Mouse (Mus musculus): Measurements from ENCODE around the gene Eme1. TPM values are rescaled to one million over a fixed set of nuclear protein-coding genes. Genes with fewer than 3 reads are reported as not detected.

Gene Eme1
- polyA plus RNA-seq, 1 experiment from 2014 or later = 33.9 TPM

- no peak overlapping the region for H3K4me3 ChIP-seq (ENCODE audit: low read depth, low read length)
- H3K9ac ChIP-seq (ENCODE audit: low read depth, low read length) = no peak overlapping the region
- H3K4me1 ChIP-seq (replicated peaks; ENCODE audit: control insufficient read depth, insufficient read depth, low read length) = peaks cover 7% of the 10 kb centered on the region; the same call in 1 of the 2 replicates
- no peaks in the 10 kb centered on the region for H3K27me3 ChIP-seq (ENCODE audit: control insufficient read depth, insufficient read depth, low read length)
- H3K27ac ChIP-seq (ENCODE audit: low read depth, low read length) = no peak overlapping the region
- no peaks in the 10 kb centered on the region for H3K9me3 ChIP-seq (ENCODE audit: control insufficient read depth, low read length)
- H3K36me3 ChIP-seq (ENCODE audit: control insufficient read depth, insufficient read depth, low read length) = peaks cover 16% of the 10 kb centered on the region
- DNase-seq (ENCODE audit: low spot score) (no peak), ATAC-seq (ENCODE audit: low FRiP score) (no peak)
- no peak overlapping the region for H3K4me2 ChIP-seq (replicated peaks; ENCODE audit: low read depth, low read length)
- 94% methylated on average over 5 of the region's 5 CpGs for WGBS
Measured at GRCm38 (mm10) chr11:94631969-94632368, 21.8 kb downstream of the Eme1 start.

GRCm38 (mm10) chr11:94630199-94631011 is 23.4 kb downstream of the Eme1 start:
- H3K4me2 ChIP-seq (replicated peaks; ENCODE audit: low read depth, low read length) = peak overlapping the region; percentile 89
- peak overlapping the region; percentile 71 for H3K9ac ChIP-seq (ENCODE audit: low read depth, low read length)
- peaks cover 13% of the 10 kb centered on the region for H3K36me3 ChIP-seq (ENCODE audit: control insufficient read depth, insufficient read depth, low read length)
- ATAC-seq (ENCODE audit: low FRiP score) (peak; percentile 14; the same call in 1 of the 2 replicates), DNase-seq (ENCODE audit: low spot score) (no peak)
- H3K27ac ChIP-seq (ENCODE audit: low read depth, low read length) = 0 out of 2 replicates have a peak overlapping the region, but pooled peaks have one; percentile 17
- no peaks in the 10 kb centered on the region for H3K27me3 ChIP-seq (ENCODE audit: control insufficient read depth, insufficient read depth, low read length)
- no peaks in the 10 kb centered on the region for H3K9me3 ChIP-seq (ENCODE audit: control insufficient read depth, low read length)
- H3K4me3 ChIP-seq (ENCODE audit: low read depth, low read length) = peak overlapping the region; percentile 99
- H3K4me1 ChIP-seq (replicated peaks; ENCODE audit: control insufficient read depth, insufficient read depth, low read length) = peaks cover 7% of the 10 kb centered on the region; the same call in 1 of the 2 replicates
- WGBS = 15% methylated on average over 26 of the region's 26 CpGs

- peak overlapping the region; percentile 71 for H3K9ac ChIP-seq (ENCODE audit: low read depth, low read length)
- DNase-seq (ENCODE audit: low spot score) = no peak
- no peaks in the 10 kb centered on the region for H3K9me3 ChIP-seq (ENCODE audit: control insufficient read depth, low read length)
- H3K4me3 ChIP-seq (ENCODE audit: low read depth, low read length) = peak overlapping the region; percentile 99
- 0 out of 2 replicates have a peak overlapping the region, but pooled peaks have one; percentile 17 for H3K27ac ChIP-seq (ENCODE audit: low read depth, low read length)
- WGBS = 0% methylated on average over 28 of the region's 28 CpGs
- peak overlapping the region; percentile 89 for H3K4me2 ChIP-seq (replicated peaks; ENCODE audit: low read depth, low read length)
- peak; percentile 72 for ATAC-seq (ENCODE audit: low FRiP score)
- H3K4me1 ChIP-seq (replicated peaks; ENCODE audit: control insufficient read depth, insufficient read depth, low read length) = peaks cover 7% of the 10 kb centered on the region; the same call in 1 of the 2 replicates
- H3K27me3 ChIP-seq (ENCODE audit: control insufficient read depth, insufficient read depth, low read length) = no peaks in the 10 kb centered on the region
- peaks cover 8% of the 10 kb centered on the region for H3K36me3 ChIP-seq (ENCODE audit: control insufficient read depth, insufficient read depth, low read length)
Measured at GRCm38 (mm10) chr11:94629884-94630198, 23.9 kb downstream of the Eme1 start.

DNA sequence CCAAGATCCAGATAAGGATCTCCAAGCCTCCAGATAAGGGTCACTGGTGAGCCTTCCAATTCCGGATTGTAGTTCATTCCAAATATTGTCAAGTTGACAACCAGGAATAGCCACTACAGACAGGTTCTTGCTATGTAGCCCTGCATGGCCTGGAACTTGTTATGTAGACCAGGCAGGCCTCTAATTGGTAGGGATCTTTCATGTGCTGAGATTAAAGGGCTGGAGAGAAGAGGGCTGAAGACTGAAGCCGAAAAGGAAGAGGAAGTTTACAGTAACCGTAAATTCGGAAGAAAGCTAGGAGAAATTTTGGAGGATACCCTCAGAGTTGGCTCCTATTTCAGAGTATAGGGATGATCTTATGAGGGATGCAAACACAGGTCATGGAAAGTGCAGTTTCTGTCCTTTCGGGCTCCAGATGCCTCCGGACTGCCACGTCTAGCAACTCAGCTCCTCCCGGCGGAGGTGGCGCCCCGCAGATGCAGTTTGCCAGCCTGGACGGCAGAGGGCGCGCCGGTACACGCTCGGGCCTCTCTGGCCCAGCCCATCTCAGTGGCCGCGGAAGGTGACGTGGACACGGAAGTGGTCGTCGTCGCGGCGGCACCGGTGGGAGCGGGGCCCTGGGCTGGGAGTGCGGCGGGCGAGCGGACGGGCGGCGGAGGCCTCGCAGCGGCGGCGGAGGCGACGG is 24.4 kb downstream of the Eme1 start, which contains the start of gene Lrrc59:
Gene Lrrc59, plus strand, starts transcription at position 569 of the 685 bp plus-strand sequence.
- WGBS = 6% methylated on average over 33 of the region's 41 CpGs
- peak within 1 kb of the TSS; percentile 71 for H3K9ac ChIP-seq (ENCODE audit: low read depth, low read length)
- no peaks in the 10 kb centered on the region for H3K9me3 ChIP-seq (ENCODE audit: control insufficient read depth, low read length)
- peak within 1 kb of the TSS; percentile 89 for H3K4me2 ChIP-seq (replicated peaks; ENCODE audit: low read depth, low read length)
- 0 out of 2 replicates have a peak within 1 kb of the TSS, but pooled peaks have one; percentile 17 for H3K27ac ChIP-seq (ENCODE audit: low read depth, low read length)
- peaks cover 7% of the 10 kb centered on the region; the same call in 1 of the 2 replicates for H3K4me1 ChIP-seq (replicated peaks; ENCODE audit: control insufficient read depth, insufficient read depth, low read length)
- peak; percentile 96 for ATAC-seq (ENCODE audit: low FRiP score)
- H3K4me3 ChIP-seq (ENCODE audit: low read depth, low read length) = peak within 1 kb of the TSS; percentile 99
- DNase-seq (ENCODE audit: low spot score) = peak; percentile 97
- H3K27me3 ChIP-seq (ENCODE audit: control insufficient read depth, insufficient read depth, low read length) = no peaks in the 10 kb centered on the region
- H3K36me3 ChIP-seq (ENCODE audit: control insufficient read depth, insufficient read depth, low read length) = peaks cover 6% of the 10 kb centered on the region; the same call in 1 of the 2 replicates

DNA sequence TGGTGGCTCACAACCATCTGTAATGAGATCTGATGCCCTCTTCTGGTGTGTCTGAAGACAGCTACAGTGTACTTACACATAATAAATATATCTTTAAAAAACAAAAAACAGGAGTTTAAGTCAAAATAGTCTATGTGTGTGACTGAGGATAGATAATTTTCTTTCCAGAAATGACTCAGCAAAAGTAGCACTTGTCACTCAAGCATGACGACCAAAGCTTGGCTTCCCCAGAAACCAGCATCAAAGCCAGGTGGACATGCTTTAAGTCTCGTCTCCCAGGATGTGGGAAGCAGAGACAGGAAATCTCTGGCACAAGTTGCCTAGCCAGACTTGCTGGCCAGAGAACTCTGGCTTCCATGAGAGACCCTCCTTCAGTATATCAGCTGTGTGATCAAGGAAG is 31.6 kb downstream of the Eme1 start:
- no peaks in the 10 kb centered on the region for H3K4me1 ChIP-seq (replicated peaks; ENCODE audit: control insufficient read depth, insufficient read depth, low read length)
- H3K4me3 ChIP-seq (ENCODE audit: low read depth, low read length) = no peak overlapping the region
- H3K36me3 ChIP-seq (ENCODE audit: control insufficient read depth, insufficient read depth, low read length) = no peaks in the 10 kb centered on the region
- no peaks in the 10 kb centered on the region for H3K9me3 ChIP-seq (ENCODE audit: control insufficient read depth, low read length)
- H3K27ac ChIP-seq (ENCODE audit: low read depth, low read length) = no peak overlapping the region
- ATAC-seq (ENCODE audit: low FRiP score) (no peak), DNase-seq (ENCODE audit: low spot score) (no peak)
- no peak overlapping the region for H3K4me2 ChIP-seq (replicated peaks; ENCODE audit: low read depth, low read length)
- WGBS = 74% methylated on average over 2 of the region's 2 CpGs
- H3K27me3 ChIP-seq (ENCODE audit: control insufficient read depth, insufficient read depth, low read length) = no peaks in the 10 kb centered on the region
- no peak overlapping the region for H3K9ac ChIP-seq (ENCODE audit: low read depth, low read length)

DNA sequence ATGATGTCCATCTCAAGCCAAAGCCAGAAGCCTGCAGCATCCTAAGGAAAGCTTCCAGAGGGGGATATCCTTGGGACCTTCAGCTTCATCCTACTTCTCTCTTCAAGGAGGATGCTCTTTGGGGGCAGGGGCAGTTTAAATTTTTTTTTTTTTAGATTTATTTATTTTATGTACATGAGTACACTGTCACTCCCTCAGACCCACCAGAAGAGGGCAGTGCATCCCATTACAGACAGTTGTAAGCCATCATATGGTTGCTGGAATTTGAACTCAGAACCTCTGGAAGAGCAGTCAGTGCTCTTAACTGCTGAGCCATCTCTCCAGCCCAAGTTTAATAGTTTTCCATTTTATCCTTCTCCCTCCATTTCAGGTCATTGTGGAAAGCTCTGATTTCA is 32.3 kb downstream of the Eme1 start:
- DNase-seq (ENCODE audit: low spot score) (no peak), ATAC-seq (ENCODE audit: low FRiP score) (no peak)
- no peak overlapping the region for H3K4me3 ChIP-seq (ENCODE audit: low read depth, low read length)
- H3K27ac ChIP-seq (ENCODE audit: low read depth, low read length) = no peak overlapping the region
- H3K9ac ChIP-seq (ENCODE audit: low read depth, low read length) = no peak overlapping the region
- H3K36me3 ChIP-seq (ENCODE audit: control insufficient read depth, insufficient read depth, low read length) = no peaks in the 10 kb centered on the region
- H3K4me2 ChIP-seq (replicated peaks; ENCODE audit: low read depth, low read length) = no peak overlapping the region
- no peaks in the 10 kb centered on the region for H3K9me3 ChIP-seq (ENCODE audit: control insufficient read depth, low read length)
- H3K27me3 ChIP-seq (ENCODE audit: control insufficient read depth, insufficient read depth, low read length) = no peaks in the 10 kb centered on the region
- no peaks in the 10 kb centered on the region for H3K4me1 ChIP-seq (replicated peaks; ENCODE audit: control insufficient read depth, insufficient read depth, low read length)

GRCm38 (mm10) chr11:94620766-94621457 is 32.9 kb downstream of the Eme1 start:
- H3K9me3 ChIP-seq (ENCODE audit: control insufficient read depth, low read length) = no peaks in the 10 kb centered on the region
- no peaks in the 10 kb centered on the region for H3K36me3 ChIP-seq (ENCODE audit: control insufficient read depth, insufficient read depth, low read length)
- no peak for DNase-seq (ENCODE audit: low spot score)
- no peaks in the 10 kb centered on the region for H3K4me1 ChIP-seq (replicated peaks; ENCODE audit: control insufficient read depth, insufficient read depth, low read length)
- H3K27ac ChIP-seq (ENCODE audit: low read depth, low read length) = no peak overlapping the region
- no peak overlapping the region for H3K9ac ChIP-seq (ENCODE audit: low read depth, low read length)
- 63% methylated on average over 6 of the region's 6 CpGs for WGBS
- no peak for ATAC-seq (ENCODE audit: low FRiP score)
- H3K4me3 ChIP-seq (ENCODE audit: low read depth, low read length) = no peak overlapping the region
- no peak overlapping the region for H3K4me2 ChIP-seq (replicated peaks; ENCODE audit: low read depth, low read length)
- H3K27me3 ChIP-seq (ENCODE audit: control insufficient read depth, insufficient read depth, low read length) = no peaks in the 10 kb centered on the region

- ATAC-seq (ENCODE audit: low FRiP score) = no peak
- Histone ChIP-seq H3K27ac (ENCODE audit: low read depth, low read length) (no peak overlapping the region), H3K36me3 (ENCODE audit: control insufficient read depth, insufficient read depth, low read length) (no peaks in the 10 kb centered on the region), H3K4me3 (ENCODE audit: low read depth, low read length) (no peak overlapping the region), H3K9me3 (ENCODE audit: control insufficient read depth, low read length) (no peaks in the 10 kb centered on the region), H3K27me3 (ENCODE audit: control insufficient read depth, insufficient read depth, low read length) (no peaks in the 10 kb centered on the region), H3K9ac (ENCODE audit: low read depth, low read length) (no peak overlapping the region), H3K4me1 (replicated peaks; ENCODE audit: control insufficient read depth, insufficient read depth, low read length) (no peaks in the 10 kb centered on the region), H3K4me2 (replicated peaks; ENCODE audit: low read depth, low read length) (no peak overlapping the region)
- 92% methylated on average over 2 of the region's 2 CpGs for WGBS
- DNase-seq (ENCODE audit: low spot score) = no peak
Measured at GRCm38 (mm10) chr11:94617646-94618045, 36.1 kb downstream of the Eme1 start.

Data from hindbrain, embryonic 11.5 days (tissue).